Mouse (Mus musculus): ENCODE results near the gene Ppfia4. TPM values are rescaled to one million over a fixed set of nuclear protein-coding genes. Genes with fewer than 3 reads are reported as not detected.

The Ppfia4 gene
- polyA plus RNA-seq (2014; fragmentation: Nextera tagmentation; extraction: Ambion mirVana) = 1.9 and 2.1 TPM in 2 replicates

DNA sequence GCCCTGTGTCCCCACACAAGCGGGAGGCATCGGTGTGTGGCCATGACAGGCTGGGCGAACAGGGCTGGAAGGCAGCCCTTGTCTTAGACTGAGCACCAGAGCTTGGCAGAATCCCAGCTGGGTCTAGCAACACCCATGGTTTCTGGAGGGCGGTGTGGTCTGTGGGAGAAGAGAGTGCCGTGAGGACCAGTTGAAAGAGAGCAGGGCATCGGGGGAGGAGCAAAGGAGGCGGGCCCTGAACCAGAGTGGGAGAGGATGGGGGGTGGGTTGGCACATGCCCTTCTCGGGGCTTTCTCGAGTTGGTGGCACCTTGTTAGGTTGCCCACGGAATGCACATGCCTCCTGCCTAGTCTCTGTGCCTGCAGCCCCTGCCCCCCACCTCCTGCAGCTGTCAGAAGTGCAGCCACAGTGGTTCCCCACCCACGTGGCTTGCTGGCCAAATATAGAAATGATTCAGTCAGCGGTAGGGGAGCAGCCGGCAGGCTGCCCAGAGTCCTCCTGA lies at the start of gene Ppfia4:
TSS of gene Ppfia4 (minus strand) at position 159 of the 502 bp plus-strand sequence.
- no peak for ATAC-seq (ENCODE audit: low FRiP score)
- DNase-seq (ENCODE audit: low spot score) = no peak
- Histone ChIP-seq H3K4me1 (replicated peaks; ENCODE audit: control insufficient read depth, insufficient read depth, low read length) (no peaks in the 10 kb centered on the region; the same call in 1 of the 2 replicates), H3K36me3 (ENCODE audit: control insufficient read depth, insufficient read depth, low read length) (no peaks in the 10 kb centered on the region), H3K27me3 (ENCODE audit: control insufficient read depth, insufficient read depth, low read length) (no peaks in the 10 kb centered on the region), H3K9ac (ENCODE audit: low read depth, low read length) (no peak within 1 kb of the TSS), H3K9me3 (ENCODE audit: control insufficient read depth, low read length) (no peaks in the 10 kb centered on the region), H3K4me3 (ENCODE audit: low read depth, low read length) (no peak within 1 kb of the TSS), H3K27ac (ENCODE audit: low read depth, low read length) (no peak within 1 kb of the TSS), H3K4me2 (replicated peaks; ENCODE audit: low read depth, low read length) (no peak within 1 kb of the TSS)
- 67% methylated on average over 13 of the region's 13 CpGs for WGBS

DNA sequence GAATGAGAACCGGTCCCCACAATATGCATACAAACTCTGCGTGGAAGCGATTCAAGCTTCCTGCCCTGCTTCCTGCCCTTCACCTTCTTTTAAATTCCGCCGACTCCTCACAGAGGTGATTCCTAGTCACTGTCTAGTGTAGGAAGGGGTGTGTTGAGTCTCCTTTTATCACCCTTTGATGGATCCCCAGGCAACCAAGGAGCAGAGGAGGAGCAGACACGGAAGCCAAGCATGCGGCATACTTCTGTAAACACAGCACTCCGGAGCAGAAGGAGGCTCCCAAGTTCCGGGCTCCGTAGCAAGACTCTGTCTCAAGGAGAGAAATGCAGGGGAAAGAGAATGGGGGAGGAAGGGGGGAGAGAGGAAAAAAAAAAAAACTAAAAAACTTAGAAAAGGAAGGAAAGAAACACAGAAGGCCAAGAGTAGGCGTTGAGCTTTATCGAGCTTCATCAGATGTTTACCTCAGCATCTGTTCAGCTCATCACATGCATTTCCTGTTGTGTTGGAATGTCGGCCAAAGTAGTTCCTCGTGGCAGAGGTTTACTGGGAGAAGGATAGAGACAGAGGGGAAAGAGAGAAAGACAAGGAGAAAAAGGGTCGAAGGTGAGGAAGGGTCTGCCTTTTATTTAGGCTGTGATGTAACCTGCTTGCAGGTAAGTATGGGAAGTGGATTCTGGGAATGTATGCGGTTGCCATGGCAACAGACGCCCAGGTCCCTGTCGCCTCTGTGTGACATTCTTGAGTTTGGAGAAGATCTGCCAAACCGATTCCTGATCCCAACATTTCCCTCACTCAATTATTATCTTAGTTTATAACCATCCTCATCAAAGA lies 49.3 kb upstream of the Ppfia4 start:
- Histone ChIP-seq H3K4me3 (ENCODE audit: low read depth, low read length) (0 out of 2 replicates have a peak overlapping the region, but pooled peaks have one; percentile 6), H3K27me3 (ENCODE audit: control insufficient read depth, insufficient read depth, low read length) (no peaks in the 10 kb centered on the region; the same call in 1 of the 2 replicates), H3K9me3 (ENCODE audit: control insufficient read depth, low read length) (no peaks in the 10 kb centered on the region), H3K4me1 (replicated peaks; ENCODE audit: control insufficient read depth, insufficient read depth, low read length) (no peaks in the 10 kb centered on the region), H3K27ac (ENCODE audit: low read depth, low read length) (no peak overlapping the region), H3K4me2 (replicated peaks; ENCODE audit: low read depth, low read length) (peak overlapping the region; percentile 26), H3K36me3 (ENCODE audit: control insufficient read depth, insufficient read depth, low read length) (no peaks in the 10 kb centered on the region), H3K9ac (ENCODE audit: low read depth, low read length) (no peak overlapping the region)
- no peak for ATAC-seq (ENCODE audit: low FRiP score)
- peak; percentile 34 for DNase-seq (ENCODE audit: low spot score)
- 14% methylated on average over 19 of the region's 19 CpGs for WGBS

DNA sequence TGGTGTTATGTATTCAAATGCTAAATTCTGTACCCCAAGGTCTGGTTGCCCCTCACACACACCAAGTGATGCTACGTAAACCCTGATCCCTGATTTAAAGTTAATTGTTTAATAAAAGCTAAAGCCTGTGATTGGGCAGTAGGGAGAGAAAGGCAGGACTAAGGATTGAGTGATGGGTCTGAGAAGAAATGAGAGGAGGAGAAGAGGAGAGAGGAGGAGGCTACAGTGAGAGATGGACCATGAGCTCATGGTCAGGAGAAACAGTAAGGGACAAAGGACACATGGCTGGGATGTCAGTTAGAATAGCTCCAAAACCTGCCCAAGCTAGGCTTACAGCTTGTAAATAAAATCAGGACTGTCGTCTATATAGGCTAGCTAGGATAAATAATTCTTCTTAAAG lies 48.3 kb upstream of the Ppfia4 start:
- no peaks in the 10 kb centered on the region; the same call in 1 of the 2 replicates for H3K27me3 ChIP-seq (ENCODE audit: control insufficient read depth, insufficient read depth, low read length)
- 79% methylated on average over 2 of the region's 2 CpGs for WGBS
- H3K4me3 ChIP-seq (ENCODE audit: low read depth, low read length) = no peak overlapping the region
- no peak overlapping the region for H3K27ac ChIP-seq (ENCODE audit: low read depth, low read length)
- ATAC-seq (ENCODE audit: low FRiP score) (no peak), DNase-seq (ENCODE audit: low spot score) (no peak)
- H3K4me2 ChIP-seq (replicated peaks; ENCODE audit: low read depth, low read length) = no peak overlapping the region
- no peaks in the 10 kb centered on the region for H3K36me3 ChIP-seq (ENCODE audit: control insufficient read depth, insufficient read depth, low read length)
- H3K4me1 ChIP-seq (replicated peaks; ENCODE audit: control insufficient read depth, insufficient read depth, low read length) = no peaks in the 10 kb centered on the region
- H3K9ac ChIP-seq (ENCODE audit: low read depth, low read length) = no peak overlapping the region
- no peaks in the 10 kb centered on the region for H3K9me3 ChIP-seq (ENCODE audit: control insufficient read depth, low read length)

DNA sequence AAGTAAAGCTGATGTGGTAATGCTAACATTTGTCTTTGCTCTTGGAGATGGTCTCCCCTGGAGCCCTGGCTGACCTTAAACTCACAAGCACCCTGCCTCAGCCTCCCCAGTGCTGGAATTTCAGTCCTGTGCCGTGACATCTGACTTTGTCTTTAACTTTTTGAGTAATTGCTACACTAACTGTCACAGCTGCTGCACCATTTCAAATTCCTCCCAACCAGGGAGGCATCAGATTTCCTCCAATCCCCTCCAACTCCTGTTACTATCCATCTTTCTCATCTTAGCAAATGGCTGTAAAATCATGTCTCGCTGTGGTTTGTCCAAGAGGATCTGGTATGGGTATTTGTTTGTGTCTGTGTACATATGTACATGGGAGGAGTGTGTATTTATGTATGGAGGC lies 41.4 kb upstream of the Ppfia4 start:
- H3K9me3 ChIP-seq (ENCODE audit: control insufficient read depth, low read length) = no peaks in the 10 kb centered on the region
- H3K36me3 ChIP-seq (ENCODE audit: control insufficient read depth, insufficient read depth, low read length) = no peaks in the 10 kb centered on the region
- no peak for DNase-seq (ENCODE audit: low spot score)
- H3K27me3 ChIP-seq (ENCODE audit: control insufficient read depth, insufficient read depth, low read length) = no peaks in the 10 kb centered on the region
- H3K9ac ChIP-seq (ENCODE audit: low read depth, low read length) = no peak overlapping the region
- 77% methylated on average over 2 of the region's 2 CpGs for WGBS
- ATAC-seq (ENCODE audit: low FRiP score) = no peak
- no peak overlapping the region for H3K4me3 ChIP-seq (ENCODE audit: low read depth, low read length)
- no peak overlapping the region for H3K4me2 ChIP-seq (replicated peaks; ENCODE audit: low read depth, low read length)
- H3K27ac ChIP-seq (ENCODE audit: low read depth, low read length) = no peak overlapping the region
- no peaks in the 10 kb centered on the region for H3K4me1 ChIP-seq (replicated peaks; ENCODE audit: control insufficient read depth, insufficient read depth, low read length)

DNA sequence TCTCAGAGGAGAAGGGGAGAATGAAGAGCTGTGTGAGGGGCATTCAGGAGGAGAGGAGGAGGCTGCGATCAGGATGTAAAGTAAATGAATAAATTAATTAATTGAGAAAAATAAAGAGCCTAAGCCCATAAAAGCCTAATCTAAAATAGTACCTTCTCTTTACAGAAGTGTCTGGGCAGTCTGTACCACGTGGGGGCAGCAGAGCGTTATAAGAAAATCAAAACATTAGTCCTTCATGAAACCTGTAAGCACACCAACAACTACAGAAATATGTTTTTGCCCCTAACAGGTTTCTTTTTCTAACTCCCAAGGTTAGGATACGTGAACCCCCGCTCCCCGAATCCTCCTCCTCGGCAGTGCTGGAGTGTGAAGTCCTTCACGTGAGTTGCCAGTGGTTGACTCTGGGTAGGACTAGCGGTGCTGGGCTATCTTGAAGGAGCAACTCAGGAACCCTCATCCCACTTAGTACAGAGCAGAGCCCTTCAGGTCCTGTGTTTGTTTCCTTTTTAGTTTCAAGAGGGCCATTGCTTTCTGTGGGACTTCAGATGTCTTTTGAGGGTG lies 36.1 kb upstream of the Ppfia4 start:
- H3K27me3 ChIP-seq (ENCODE audit: control insufficient read depth, insufficient read depth, low read length) = no peaks in the 10 kb centered on the region
- no peak overlapping the region for H3K9ac ChIP-seq (ENCODE audit: low read depth, low read length)
- H3K4me3 ChIP-seq (ENCODE audit: low read depth, low read length) = no peak overlapping the region
- ATAC-seq (ENCODE audit: low FRiP score) (no peak), DNase-seq (ENCODE audit: low spot score) (peak; percentile 53)
- H3K9me3 ChIP-seq (ENCODE audit: control insufficient read depth, low read length) = no peaks in the 10 kb centered on the region
- H3K4me2 ChIP-seq (replicated peaks; ENCODE audit: low read depth, low read length) = no peak overlapping the region
- no peaks in the 10 kb centered on the region for H3K4me1 ChIP-seq (replicated peaks; ENCODE audit: control insufficient read depth, insufficient read depth, low read length)
- 55% methylated on average over 9 of the region's 9 CpGs for WGBS
- H3K36me3 ChIP-seq (ENCODE audit: control insufficient read depth, insufficient read depth, low read length) = no peaks in the 10 kb centered on the region
- no peak overlapping the region for H3K27ac ChIP-seq (ENCODE audit: low read depth, low read length)

DNA sequence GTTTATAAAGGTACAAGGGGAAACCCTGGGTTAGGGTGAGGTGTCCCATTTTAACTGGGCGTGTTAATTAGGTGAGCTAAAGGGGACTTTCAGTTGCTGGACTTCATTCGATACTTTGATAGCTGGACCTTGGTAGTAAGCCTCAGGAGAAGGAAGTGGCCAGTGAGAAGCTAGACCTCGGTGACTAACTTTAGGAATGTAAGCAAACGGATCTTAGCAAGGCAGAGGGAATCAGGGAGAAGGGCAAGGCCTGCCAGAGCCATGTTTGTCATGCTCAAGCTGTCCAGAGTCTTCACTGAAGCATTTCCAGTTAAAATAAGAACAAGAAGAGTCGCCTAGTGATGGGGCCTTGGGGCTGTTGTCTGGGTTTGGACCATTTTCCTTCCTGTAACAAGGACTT lies 32.8 kb upstream of the Ppfia4 start:
- H3K27ac ChIP-seq (ENCODE audit: low read depth, low read length) = no peak overlapping the region
- no peak for ATAC-seq (ENCODE audit: low FRiP score)
- H3K27me3 ChIP-seq (ENCODE audit: control insufficient read depth, insufficient read depth, low read length) = no peaks in the 10 kb centered on the region
- WGBS = 68% methylated on average over 5 of the region's 5 CpGs
- no peaks in the 10 kb centered on the region for H3K9me3 ChIP-seq (ENCODE audit: control insufficient read depth, low read length)
- H3K4me3 ChIP-seq (ENCODE audit: low read depth, low read length) = no peak overlapping the region
- no peak for DNase-seq (ENCODE audit: low spot score)
- no peak overlapping the region for H3K9ac ChIP-seq (ENCODE audit: low read depth, low read length)
- no peak overlapping the region for H3K4me2 ChIP-seq (replicated peaks; ENCODE audit: low read depth, low read length)
- H3K4me1 ChIP-seq (replicated peaks; ENCODE audit: control insufficient read depth, insufficient read depth, low read length) = no peaks in the 10 kb centered on the region
- no peaks in the 10 kb centered on the region for H3K36me3 ChIP-seq (ENCODE audit: control insufficient read depth, insufficient read depth, low read length)

DNA sequence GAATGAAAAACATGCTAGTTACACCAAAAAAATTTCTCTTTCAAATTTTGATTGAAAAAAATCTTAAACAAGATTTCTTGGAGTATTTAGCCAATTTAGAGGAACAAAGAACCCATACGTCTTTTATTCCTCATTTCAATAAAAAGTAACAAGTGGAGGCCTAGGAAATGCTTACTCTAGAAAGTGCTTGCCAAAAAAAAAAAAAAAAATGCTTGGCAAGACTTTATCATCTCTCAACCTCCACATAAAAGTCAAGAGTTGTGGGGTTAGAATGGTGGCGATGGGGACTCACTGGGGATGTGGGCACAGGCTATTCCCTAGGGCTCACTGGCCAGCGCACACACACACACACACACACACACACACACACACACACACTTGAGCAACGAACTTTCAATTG lies 30.5 kb upstream of the Ppfia4 start:
- 82% methylated on average over 4 of the region's 4 CpGs for WGBS
- Histone ChIP-seq H3K27me3 (ENCODE audit: control insufficient read depth, insufficient read depth, low read length) (no peaks in the 10 kb centered on the region), H3K9me3 (ENCODE audit: control insufficient read depth, low read length) (no peaks in the 10 kb centered on the region), H3K36me3 (ENCODE audit: control insufficient read depth, insufficient read depth, low read length) (0 out of 2 replicates have a peak, but pooled peaks cover 4% of the 10 kb centered on the region), H3K4me3 (ENCODE audit: low read depth, low read length) (no peak overlapping the region), H3K4me2 (replicated peaks; ENCODE audit: low read depth, low read length) (no peak overlapping the region), H3K4me1 (replicated peaks; ENCODE audit: control insufficient read depth, insufficient read depth, low read length) (no peaks in the 10 kb centered on the region), H3K27ac (ENCODE audit: low read depth, low read length) (no peak overlapping the region), H3K9ac (ENCODE audit: low read depth, low read length) (no peak overlapping the region)
- no peak for ATAC-seq (ENCODE audit: low FRiP score)
- no peak for DNase-seq (ENCODE audit: low spot score)

DNA sequence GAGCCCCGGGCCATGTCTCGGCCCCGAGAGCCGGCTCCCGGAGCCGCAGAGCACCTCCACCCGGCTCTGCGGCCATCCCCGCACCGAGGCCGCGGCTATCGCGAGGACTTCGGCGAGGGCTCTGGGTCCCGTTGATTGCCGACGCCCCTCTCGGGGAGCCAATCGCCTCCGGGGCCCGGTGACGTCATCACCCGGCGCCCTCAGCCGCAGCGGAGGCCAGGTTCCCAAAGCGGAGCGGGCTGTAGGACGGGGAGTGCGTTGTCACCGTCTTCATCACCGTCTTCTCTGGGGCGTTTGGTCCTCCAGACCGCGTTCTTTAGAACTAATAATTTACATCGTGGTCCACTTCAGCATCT lies 29.1 kb upstream of the Ppfia4 start, which contains the start of gene Tmem183a:
TSS of gene Tmem183a (minus strand) at position 123 of the 356 bp plus-strand sequence.
- peak within 1 kb of the TSS; percentile 74 for H3K4me2 ChIP-seq (replicated peaks; ENCODE audit: low read depth, low read length)
- no peaks in the 10 kb centered on the region for H3K4me1 ChIP-seq (replicated peaks; ENCODE audit: control insufficient read depth, insufficient read depth, low read length)
- no peaks in the 10 kb centered on the region for H3K9me3 ChIP-seq (ENCODE audit: control insufficient read depth, low read length)
- 4% methylated on average over 26 of the region's 38 CpGs for WGBS
- ATAC-seq (ENCODE audit: low FRiP score) (peak; percentile 97), DNase-seq (ENCODE audit: low spot score) (peak; percentile 97)
- peak within 1 kb of the TSS; percentile 73 for H3K27ac ChIP-seq (ENCODE audit: low read depth, low read length)
- 0 out of 2 replicates have a peak, but pooled peaks cover 4% of the 10 kb centered on the region for H3K36me3 ChIP-seq (ENCODE audit: control insufficient read depth, insufficient read depth, low read length)
- H3K4me3 ChIP-seq (ENCODE audit: low read depth, low read length) = peak within 1 kb of the TSS; percentile 86
- no peaks in the 10 kb centered on the region for H3K27me3 ChIP-seq (ENCODE audit: control insufficient read depth, insufficient read depth, low read length)
- peak within 1 kb of the TSS; percentile 92 for H3K9ac ChIP-seq (ENCODE audit: low read depth, low read length)
